Mouse (Mus musculus) gastrocnemius, postnatal 36 days (tissue): ENCODE results near the gene Tmem128. TPM values are rescaled to one million over a fixed set of nuclear protein-coding genes. Genes with fewer than 3 reads are reported as not detected.
A peak's percentile ranks its signal among the peaks of the same experiment; 100 is the strongest.

Experiments used
- DNase-seq, 2 experiments: peaks; one replicate each; pipeline ENCODE4 v3.0.0; 2022
- intact Hi-C: fragments of 180-260 bp; cut with DNase I; formaldehyde crosslinking; loops from one replicate; pipeline ENCODE4 v1.15.1; 2025
- total RNA-seq, 2 experiments: library from RNA; stranded (reverse); gene quantifications; 2 replicates each; pipeline ENCODE4 v1.2.3; 2021

Gene Tmem128
- total RNA-seq, 2 experiments from 2014 or later, result 8.3 to 8.7 TPM

GRCm38 (mm10) chr5:38276451-38276850 is 16.5 kb downstream of the Tmem128 start:
- DNase-seq, result no peak
- intact Hi-C loops, result no loop called here

- intact Hi-C loops, result no loop called here
Observed at GRCm38 (mm10) chr5:38277098-38277866, 17.3 kb downstream of the Tmem128 start.

GRCm38 (mm10) chr5:38277936-38278600 is 18.1 kb downstream of the Tmem128 start:
- no peak for DNase-seq
- intact Hi-C loops, result no loop called here

More at GRCm38 (mm10) chr5:38277098-38277866, 17.3 kb downstream of the Tmem128 start:
- no peak for DNase-seq

- intact Hi-C loops, result no loop called here
- no peak for DNase-seq
Observed at GRCm38 (mm10) chr5:38280075-38280474, 20.1 kb downstream of the Tmem128 start.

- intact Hi-C loops, result no loop called here
- DNase-seq, result no peak
Observed at GRCm38 (mm10) chr5:38285724-38286123, 25.7 kb downstream of the Tmem128 start.

- intact Hi-C loops, result no loop called here
- DNase-seq, result no peak
Observed at GRCm38 (mm10) chr5:38288476-38288875, 28.5 kb downstream of the Tmem128 start.

GRCm38 (mm10) chr5:38301761-38302411 is 41.9 kb downstream of the Tmem128 start:
- intact Hi-C loops, result loop anchor here (10.0 kb wide), 1 partner anchor 283 kb away; no protein-coding TSS in a partner anchor
- DNase-seq, result no peak

GRCm38 (mm10) chr5:38302651-38303050 is 42.7 kb downstream of the Tmem128 start:
- intact Hi-C loops, result loop anchor here (10.0 kb wide), 1 partner anchor 282 kb away; no protein-coding TSS in a partner anchor
- no peak for DNase-seq

GRCm38 (mm10) chr5:38305241-38305640 is 45.3 kb downstream of the Tmem128 start:
- no peak for DNase-seq
- intact Hi-C loops, result loop anchor here (5.0 to 10.0 kb wide), 3 partner anchors 162 to 327 kb away; no protein-coding TSS in a partner anchor

- intact Hi-C loops, result loop anchor here (5.0 to 10.0 kb wide), 3 partner anchors 160 to 325 kb away; no protein-coding TSS in a partner anchor
- DNase-seq, result peak; percentile 83 to 85
Observed at GRCm38 (mm10) chr5:38307255-38308101, 47.5 kb downstream of the Tmem128 start.

GRCm38 (mm10) chr5:38308873-38309272 is 48.9 kb downstream of the Tmem128 start:
- DNase-seq, result peak in 1 of 2 experiments; percentile 20
- intact Hi-C loops, result loop anchor here (5.0 to 10.0 kb wide), 3 partner anchors 158 to 323 kb away; no protein-coding TSS in a partner anchor

GRCm38 (mm10) chr5:38309795-38310194 is 49.8 kb downstream of the Tmem128 start:
- DNase-seq, result no peak
- intact Hi-C loops, result loop anchor here (5.0 to 10.0 kb wide), 3 partner anchors 158 to 323 kb away; no protein-coding TSS in a partner anchor

Other genes with a start within 250 kb of the Tmem128 start
- gene Stx18, start 221.4 kb upstream of the Tmem128 start, total RNA-seq, result 10 to 100 TPM; 13.7 to 15.4 TPM
- 1 to 10 TPM; 2.7 to 2.9 TPM for gene Nsg1, start 100.3 kb upstream of the Tmem128 start, total RNA-seq
- 1 to 10 TPM; 2.1 to 3.8 TPM for gene Zbtb49, start 39.7 kb upstream of the Tmem128 start, total RNA-seq
- gene Lyar, start 39.7 kb upstream of the Tmem128 start, total RNA-seq, result 10 to 100 TPM; 13.0 to 19.1 TPM
- under 1 TPM; 0.13 to 0.25 TPM for gene Otop1, start 15.8 kb downstream of the Tmem128 start, total RNA-seq
- gene Drd5, start 59.2 kb downstream of the Tmem128 start, total RNA-seq, result not detected
- under 1 TPM; 0.44 to 0.59 TPM for gene Slc2a9, start 243.0 kb downstream of the Tmem128 start, total RNA-seq